Mouse (Mus musculus) kidney, adult 2 months (tissue): ENCODE results near the gene Micu2. TPM values are rescaled to one million over a fixed set of nuclear protein-coding genes. Genes with fewer than 3 reads are reported as not detected.
A peak's percentile ranks its signal among the peaks of the same experiment; 100 is the strongest.

Source experiments
- DNase-seq: peaks from one replicate; pipeline ENCODE4 v3.0.0; 2021
- H3K27ac ChIP-seq: fragments of 200-500 bp; 2 replicates; pipeline ENCODE4 v1.5.1; 2012; ENCODE audit warnings: low read depth, low read length, control low read depth, inconsistent platforms; ENCODE audit not compliant: insufficient read depth
- H3K27me3 ChIP-seq: fragments of 200-500 bp; replicated peaks from 2 replicates; pipeline ENCODE4 v1.6.1; 2012; ENCODE audit warnings: mild to moderate bottlenecking, moderate library complexity, low read length, inconsistent platforms; ENCODE audit not compliant: control insufficient read depth, insufficient read depth
- H3K36me3 ChIP-seq: fragments of 200-500 bp; 2 replicates; pipeline ENCODE4 v1.6.1; 2012; ENCODE audit warnings: mild to moderate bottlenecking, moderate library complexity, low read length, inconsistent platforms; ENCODE audit not compliant: control insufficient read depth, insufficient read depth
- H3K4me1 ChIP-seq: fragments of 200-500 bp; 2 replicates; pipeline ENCODE4 v1.6.1; 2011; ENCODE audit warnings: low read length; ENCODE audit not compliant: control insufficient read depth, insufficient read depth
- H3K4me3 ChIP-seq: fragments of 200-500 bp; 2 replicates; pipeline ENCODE4 v1.5.1; 2011; ENCODE audit warnings: mild to moderate bottlenecking, low read depth, low read length, control low read depth; ENCODE audit not compliant: insufficient read depth
- CTCF ChIP-seq: fragments of 200-500 bp; conservative IDR thresholded peaks from 2 replicates; pipeline ENCODE4 v1.5.1; 2011; ENCODE audit warnings: low read depth, mild to moderate bottlenecking, control low read depth, low read length, moderate library complexity, mixed read lengths; ENCODE audit not compliant: insufficient read depth, insufficient read length
- POLR2A ChIP-seq: fragments of 200-500 bp; IDR thresholded peaks from one replicate; pipeline ENCODE4 v1.6.1; 2011; ENCODE audit warnings: low read depth, low read length, control low read depth
- WGBS: fragments of 180-500 bp; shearing (Covaris S2); methylation state at CpG from one replicate; pipeline ENCODE4 v1.1.7; 2018; 5-methylcytosine and 5-hydroxymethylcytosine counted together
- polyA plus RNA-seq: library from polyadenylated mRNA; depleted of rRNA; stranded (reverse); fragments of >200 nt; gene quantifications from 2 replicates; pipeline ENCODE4 v1.2.3, GENCODE M21; 2012; rRNA removed

Gene Micu2
- polyA plus RNA-seq, 1 experiment: 24.8 TPM

DNA sequence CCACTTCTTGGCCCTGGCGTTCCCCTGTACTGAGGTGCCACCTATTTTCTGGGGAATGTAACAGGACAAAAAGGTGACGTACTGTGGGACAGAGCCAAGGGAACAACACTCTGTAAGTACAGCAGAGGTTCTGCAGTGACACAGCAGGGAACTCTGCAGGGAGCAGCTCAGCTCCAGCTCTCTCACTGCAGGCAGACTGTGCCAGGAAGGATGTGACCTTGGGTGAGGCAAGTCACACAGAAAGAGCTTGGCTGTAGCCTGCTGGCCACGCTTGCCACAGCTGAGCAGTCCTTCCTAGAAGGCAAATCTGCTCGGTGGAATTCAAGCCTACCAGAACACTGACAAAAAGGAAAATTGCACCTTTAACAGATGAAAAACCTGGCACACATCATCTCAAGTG lies 117.3 kb downstream of the Micu2 start:
- Histone ChIP-seq H3K36me3 (no peaks in the 10 kb centered on the region), H3K4me3 (no peak overlapping the region), H3K27ac (peak overlapping the region; percentile 45; the same call in 1 of the 2 replicates), H3K4me1 (peaks cover 9% of the 10 kb centered on the region), H3K27me3 (no peaks in the 10 kb centered on the region)
- peak; percentile 55 for TF ChIP-seq CTCF
- TF ChIP-seq POLR2A: no peak
- WGBS: 21% methylated on average over 4 of the region's 4 CpGs
- peak; percentile 80 for DNase-seq

DNA sequence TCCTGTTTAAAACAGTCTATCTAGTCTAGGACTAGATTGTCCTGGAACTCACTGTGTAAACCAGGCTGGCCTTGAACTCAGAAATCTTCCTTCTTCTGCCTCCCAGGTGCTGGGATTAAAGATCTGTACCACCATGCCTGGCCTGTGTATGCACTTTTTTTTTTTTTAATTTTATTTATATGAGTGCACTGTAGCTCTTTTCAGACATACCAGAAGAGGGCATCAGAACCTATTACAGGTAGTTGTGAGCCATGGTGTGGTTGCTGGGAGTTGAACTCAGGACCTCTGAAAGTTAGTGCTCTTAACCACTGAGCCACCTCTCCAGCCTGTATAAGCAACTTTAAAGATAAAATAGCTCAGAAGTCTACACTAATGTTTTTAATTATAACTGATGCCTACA lies 118.0 kb downstream of the Micu2 start:
- Histone ChIP-seq H3K4me1 (peaks cover 9% of the 10 kb centered on the region), H3K36me3 (no peaks in the 10 kb centered on the region), H3K4me3 (no peak overlapping the region), H3K27ac (no peak overlapping the region), H3K27me3 (no peaks in the 10 kb centered on the region)
- no peak for TF ChIP-seq POLR2A
- TF ChIP-seq CTCF: no peak
- DNase-seq: no peak

DNA sequence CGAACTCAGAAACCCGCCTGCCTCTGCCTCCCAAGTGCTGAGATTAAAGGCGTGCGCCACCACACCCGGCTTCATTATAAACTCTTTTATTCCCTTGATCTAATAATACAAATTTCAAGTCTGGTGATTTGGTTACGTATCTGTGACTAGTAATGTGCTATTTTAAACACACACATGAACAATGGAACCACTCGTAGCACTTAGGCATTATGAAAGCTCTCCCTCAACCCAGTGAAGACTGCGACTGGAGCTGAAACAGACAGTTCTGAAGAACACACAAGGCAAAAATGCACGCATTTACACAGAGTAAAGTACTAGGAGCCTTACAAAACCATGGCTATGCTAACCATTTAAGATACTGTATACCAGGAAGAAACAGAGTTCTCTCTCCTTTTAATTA lies 121.1 kb downstream of the Micu2 start:
- no peaks in the 10 kb centered on the region for H3K27me3 ChIP-seq
- peaks cover 6% of the 10 kb centered on the region for H3K4me1 ChIP-seq
- H3K36me3 ChIP-seq: no peaks in the 10 kb centered on the region
- no peak overlapping the region for H3K4me3 ChIP-seq
- no peak overlapping the region for H3K27ac ChIP-seq
- TF ChIP-seq CTCF (no peak), POLR2A (no peak)
- no peak for DNase-seq
- 91% methylated on average over 9 of the region's 9 CpGs for WGBS

DNA sequence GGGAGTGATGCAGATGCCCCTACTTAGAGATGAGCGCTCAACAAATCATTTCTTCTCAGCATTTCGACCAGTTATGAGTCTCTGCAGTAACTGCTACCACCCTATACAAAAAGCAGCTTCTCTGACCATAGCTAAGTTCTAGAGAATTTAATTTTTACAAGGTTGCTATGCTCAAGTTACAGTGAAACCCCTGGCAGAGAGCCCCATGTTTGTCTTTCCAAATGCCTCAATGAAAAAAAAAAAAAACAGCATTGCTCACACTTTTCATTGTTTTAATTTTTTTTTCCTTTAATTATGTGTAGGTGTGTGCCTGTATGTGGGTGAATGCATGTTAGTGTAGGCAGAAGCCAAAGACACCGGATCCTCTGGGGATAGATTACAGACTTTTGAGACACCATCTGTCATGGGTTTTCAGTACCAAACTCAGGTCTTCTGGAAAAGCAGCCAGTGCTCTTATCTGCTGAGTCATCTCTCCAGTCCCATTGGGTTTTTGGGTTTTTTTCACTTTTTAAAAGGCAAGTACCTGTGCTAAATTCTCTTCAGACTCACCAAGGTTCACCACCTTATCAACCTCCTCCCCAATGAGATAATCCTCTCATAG lies 132.3 kb downstream of the Micu2 start:
- TF ChIP-seq POLR2A (no peak), CTCF (no peak)
- 85% methylated on average over 3 of the region's 3 CpGs for WGBS
- no peaks in the 10 kb centered on the region for H3K27me3 ChIP-seq
- DNase-seq: no peak
- H3K4me3 ChIP-seq: no peak overlapping the region
- no peak overlapping the region for H3K27ac ChIP-seq
- H3K4me1 ChIP-seq: no peaks in the 10 kb centered on the region
- H3K36me3 ChIP-seq: no peaks in the 10 kb centered on the region; the same call in 1 of the 2 replicates

Other genes starting within 250 kb of the Micu2 start
- 31.1 and 35.9 TPM in 2 replicates for gene Lats2, start 240.9 kb downstream of the Micu2 start, polyA plus RNA-seq
- gene Sap18, start 201.1 kb downstream of the Micu2 start, polyA plus RNA-seq: 5.6 and 7.0 TPM in 2 replicates
- 0.09 and 0.15 TPM in 2 replicates for gene Ska3, start 173.1 kb downstream of the Micu2 start, polyA plus RNA-seq
- 72.7 and 81.0 TPM in 2 replicates for gene Mrpl57, start 173.0 kb downstream of the Micu2 start, polyA plus RNA-seq
- gene Zdhhc20, start 109.0 kb downstream of the Micu2 start, polyA plus RNA-seq: 2.6 and 3.7 TPM in 2 replicates
- gene Fgf9, start 71.3 kb upstream of the Micu2 start, polyA plus RNA-seq: 5.3 and 7.1 TPM in 2 replicates